Mouse (Mus musculus) heart, embryonic 11.5 days (tissue): Measurements from ENCODE around the gene Foxo3. TPM values are rescaled to one million over a fixed set of nuclear protein-coding genes. Genes with fewer than 3 reads are reported as not detected.

Source experiments
- ATAC-seq: fragments of 200-750 bp; cut with Nextera tagmentation; replicated peaks from 2 replicates; pipeline ENCODE4 v1.8.0; 2017; ENCODE audit warnings: moderate library complexity; ENCODE audit not compliant: insufficient number of reproducible peaks, low FRiP score, low TSS enrichment
- H3K27ac ChIP-seq: fragments of 300-500 bp; sonication (generic); 2 replicates; pipeline ENCODE4 v1.5.1; 2014; ENCODE audit warnings: mild to moderate bottlenecking, low read depth, low read length
- H3K27me3 ChIP-seq: fragments of 300-500 bp; sonication (generic); 2 replicates; pipeline ENCODE4 v1.6.1; 2014; ENCODE audit warnings: mild to moderate bottlenecking, low read length, mixed read lengths; ENCODE audit not compliant: control insufficient read depth, insufficient read depth
- H3K36me3 ChIP-seq: fragments of 300-500 bp; sonication (generic); 2 replicates; pipeline ENCODE4 v1.6.1; 2014; ENCODE audit warnings: mild to moderate bottlenecking, low read length, moderate library complexity, mixed read lengths; ENCODE audit not compliant: control insufficient read depth, insufficient read depth
- H3K4me1 ChIP-seq: fragments of 300-500 bp; sonication (generic); 2 replicates; pipeline ENCODE4 v1.6.1; 2014; ENCODE audit warnings: low read length; ENCODE audit not compliant: control insufficient read depth, insufficient read depth
- H3K4me2 ChIP-seq: fragments of 300-500 bp; sonication (generic); 2 replicates; pipeline ENCODE4 v1.6.1; 2014; ENCODE audit warnings: mild to moderate bottlenecking, moderate library complexity
- H3K4me3 ChIP-seq: fragments of 300-500 bp; sonication (generic); 2 replicates; pipeline ENCODE4 v1.5.1; 2014; ENCODE audit warnings: low read depth, low read length
- H3K9ac ChIP-seq: fragments of 300-500 bp; sonication (generic); 2 replicates; pipeline ENCODE4 v1.6.1; 2014; ENCODE audit warnings: mild to moderate bottlenecking, low read depth, low read length, moderate library complexity
- H3K9me3 ChIP-seq: fragments of 300-500 bp; sonication (generic); replicated peaks from 2 replicates; pipeline ENCODE4 v1.6.1; 2016; ENCODE audit warnings: low read length; ENCODE audit not compliant: control insufficient read depth
- WGBS: fragments of 180-500 bp; shearing (Covaris S2); extraction: QIAGEN DNeasy Blood & Tissue Kit; methylation state at CpG from one replicate; pipeline ENCODE4 v1.1.7; 2014; ENCODE audit not compliant: insufficient replicate concordance; 5-methylcytosine and 5-hydroxymethylcytosine counted together
- polyA plus RNA-seq: library from polyadenylated mRNA; unstranded; fragments of >200 nt; fragmentation: Nextera tagmentation; extraction: Ambion mirVana; gene quantifications from 2 replicates; pipeline ENCODE4 v1.2.1, GENCODE M21; 2014

Gene Foxo3
- polyA plus RNA-seq = 5.2 and 7.3 TPM in 2 replicates

GRCm38 (mm10) chr10:42276507-42277345 lies at the start of gene Foxo3:
TSS of gene Foxo3 (minus strand) at chr10:42276755.
- WGBS = under 1% methylated on average over 62 of the region's 88 CpGs
- no peaks in the 10 kb centered on the region for H3K36me3 ChIP-seq
- H3K9me3 ChIP-seq = no peaks in the 10 kb centered on the region
- no peaks in the 10 kb centered on the region for H3K27me3 ChIP-seq
- ATAC-seq = peak; percentile 78
- H3K9ac ChIP-seq = peak within 1 kb of the TSS; percentile 88
- peak within 1 kb of the TSS; percentile 88 for H3K27ac ChIP-seq
- H3K4me3 ChIP-seq = peak within 1 kb of the TSS; percentile 59
- H3K4me1 ChIP-seq = peaks cover 25% of the 10 kb centered on the region
- peak within 1 kb of the TSS; percentile 96 for H3K4me2 ChIP-seq

DNA sequence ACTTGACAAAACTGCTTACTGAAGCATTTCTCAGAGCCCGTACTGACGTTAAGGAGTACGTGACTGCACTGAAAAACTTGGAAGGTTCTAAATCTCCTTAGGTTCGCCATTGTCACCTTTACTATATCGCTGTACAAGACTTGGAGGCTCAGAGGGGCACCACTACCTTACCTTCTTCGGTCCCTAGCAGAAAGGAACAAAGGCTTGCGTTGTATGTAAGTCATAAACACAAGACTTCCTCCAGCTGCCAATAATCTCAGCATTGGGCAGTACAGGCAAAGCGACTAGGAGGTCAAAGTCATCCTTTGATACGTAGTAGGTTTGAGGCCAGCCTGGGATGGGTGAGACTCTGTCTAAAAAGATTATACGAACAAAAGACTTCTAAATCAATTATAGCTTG lies 48.8 kb upstream of the Foxo3 start:
- Histone ChIP-seq H3K27ac (no peak overlapping the region), H3K4me1 (no peaks in the 10 kb centered on the region), H3K36me3 (no peaks in the 10 kb centered on the region), H3K9me3 (no peaks in the 10 kb centered on the region), H3K9ac (no peak overlapping the region), H3K4me2 (no peak overlapping the region), H3K27me3 (no peaks in the 10 kb centered on the region), H3K4me3 (no peak overlapping the region)
- 87% methylated on average over 10 of the region's 10 CpGs for WGBS
- no peak for ATAC-seq

DNA sequence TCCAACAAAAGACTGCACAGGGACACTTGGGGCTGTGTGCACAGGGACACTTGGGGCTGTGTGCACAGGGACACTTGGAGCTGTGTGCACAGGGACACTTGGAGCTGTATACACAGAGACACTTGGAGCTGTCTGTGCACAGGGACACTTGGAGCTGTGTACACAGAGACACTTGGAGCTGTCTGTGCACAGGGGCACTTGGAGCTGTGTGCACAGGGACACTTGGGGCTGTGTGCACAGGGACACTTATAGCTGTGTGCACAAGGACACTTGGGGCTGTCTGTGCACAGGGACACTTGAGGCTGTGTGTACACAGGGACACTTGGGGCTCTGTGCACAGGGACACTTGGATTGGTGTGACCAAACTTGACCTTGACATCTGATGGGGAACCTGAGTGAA lies 47.4 kb upstream of the Foxo3 start:
- Histone ChIP-seq H3K9me3 (no peaks in the 10 kb centered on the region), H3K4me1 (no peaks in the 10 kb centered on the region), H3K27ac (no peak overlapping the region), H3K4me2 (no peak overlapping the region), H3K27me3 (no peaks in the 10 kb centered on the region), H3K4me3 (no peak overlapping the region), H3K9ac (no peak overlapping the region), H3K36me3 (no peaks in the 10 kb centered on the region)
- no peak for ATAC-seq

DNA sequence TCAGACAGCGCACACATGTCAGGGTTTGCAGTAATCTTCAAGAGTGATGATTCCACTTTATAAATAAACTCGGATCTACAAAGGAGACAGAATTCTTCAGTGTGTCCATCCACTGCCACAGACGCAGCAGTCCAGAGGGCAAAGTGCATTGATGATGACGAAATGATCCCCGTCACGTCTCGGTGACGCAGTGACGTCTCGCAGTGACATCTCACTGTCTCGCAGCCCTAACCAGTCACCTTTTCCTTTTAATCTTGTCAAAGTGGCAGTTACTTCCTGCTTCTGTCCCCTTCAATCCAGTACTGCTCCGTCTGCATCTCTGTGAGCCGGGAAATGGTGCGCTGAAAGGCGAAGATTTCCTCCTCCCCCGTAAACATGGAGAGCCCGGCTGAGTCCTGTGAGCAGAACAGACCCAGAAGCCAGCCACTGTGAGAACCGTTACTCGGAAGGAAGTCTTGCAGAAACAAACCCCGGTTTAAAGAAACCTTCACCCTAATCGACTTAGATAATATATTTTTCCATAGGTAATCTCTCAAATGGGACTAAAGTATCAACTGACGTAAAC lies 36.7 kb upstream of the Foxo3 start:
- Histone ChIP-seq H3K36me3 (peaks cover 4% of the 10 kb centered on the region; the same call in 1 of the 2 replicates), H3K4me2 (peak overlapping the region; percentile 27; the same call in 1 of the 2 replicates), H3K27ac (no peak overlapping the region), H3K27me3 (0 out of 2 replicates have a peak, but pooled peaks cover 2% of the 10 kb centered on the region), H3K9ac (no peak overlapping the region), H3K4me1 (no peaks in the 10 kb centered on the region), H3K9me3 (no peaks in the 10 kb centered on the region), H3K4me3 (no peak overlapping the region)
- ATAC-seq = no peak
- 62% methylated on average over 22 of the region's 22 CpGs for WGBS

DNA sequence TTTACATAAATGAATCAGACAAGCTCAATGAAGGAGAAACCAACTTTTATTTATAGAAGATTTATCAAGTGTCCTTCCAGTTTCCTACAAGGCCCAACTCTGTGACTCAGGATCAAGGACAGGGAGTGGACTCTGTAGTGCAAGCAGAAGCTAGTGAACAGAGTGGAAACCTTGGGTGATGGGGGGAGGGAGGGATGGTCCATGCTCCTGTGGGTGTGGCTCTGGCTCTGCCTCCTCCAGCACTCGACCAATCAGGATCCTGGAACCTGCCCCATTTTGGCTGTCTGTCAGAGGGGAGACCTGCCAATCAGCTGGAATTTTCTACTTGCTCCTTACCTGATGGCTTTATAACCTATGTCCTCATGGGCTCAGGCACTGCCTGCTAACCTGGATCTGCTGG lies 36.0 kb upstream of the Foxo3 start:
- Histone ChIP-seq H3K9me3 (no peaks in the 10 kb centered on the region), H3K36me3 (0 out of 2 replicates have a peak, but pooled peaks cover 2% of the 10 kb centered on the region), H3K27me3 (0 out of 2 replicates have a peak, but pooled peaks cover 2% of the 10 kb centered on the region), H3K4me3 (no peak overlapping the region), H3K27ac (no peak overlapping the region), H3K9ac (no peak overlapping the region), H3K4me2 (no peak overlapping the region), H3K4me1 (no peaks in the 10 kb centered on the region)
- no peak for ATAC-seq
- 44% methylated on average over 1 of the region's 1 CpGs for WGBS

- ATAC-seq = no peak
- Histone ChIP-seq H3K36me3 (no peaks in the 10 kb centered on the region), H3K4me3 (peak overlapping the region; percentile 32)
Observed at GRCm38 (mm10) chr10:42308687-42308987, 32.1 kb upstream of the Foxo3 start.

DNA sequence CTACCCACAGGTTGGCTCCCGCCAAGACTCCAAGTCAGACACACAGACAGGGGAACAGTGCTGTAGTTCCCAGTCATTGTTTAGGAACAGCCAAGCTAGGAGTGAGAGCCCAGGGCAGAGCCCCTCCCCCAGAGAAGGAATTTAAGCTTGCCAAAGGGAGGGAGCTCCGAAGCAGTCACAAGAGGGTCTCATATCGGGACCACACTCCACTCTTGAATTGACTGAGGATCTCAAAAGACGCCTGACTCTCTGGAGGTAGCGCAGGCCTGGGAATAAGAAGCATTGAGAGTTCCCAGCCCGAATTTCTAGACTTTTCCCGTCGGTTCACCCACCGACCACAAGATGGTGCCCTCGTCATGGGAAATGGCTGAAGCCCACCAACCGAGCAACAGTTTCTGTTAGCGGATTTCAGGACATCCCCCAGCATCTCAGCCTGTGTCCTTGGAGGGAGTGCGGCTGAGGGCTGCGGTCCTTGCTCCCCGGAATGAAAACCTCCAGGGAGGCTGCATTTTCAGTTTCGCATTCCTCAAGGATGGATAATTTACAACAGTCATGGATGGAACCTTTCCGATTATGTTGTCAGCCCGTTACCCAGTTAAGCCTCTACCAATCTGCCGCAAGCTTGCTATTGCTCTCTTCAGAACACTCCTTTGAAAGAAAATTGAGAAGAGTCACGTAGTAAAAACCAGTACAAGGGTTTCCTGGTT lies 31.6 kb upstream of the Foxo3 start:
- Histone ChIP-seq H3K4me2 (peak overlapping the region; percentile 65), H3K9me3 (no peaks in the 10 kb centered on the region), H3K9ac (0 out of 2 replicates have a peak overlapping the region, but pooled peaks have one; percentile 24), H3K4me3 (peak overlapping the region; percentile 32), H3K4me1 (no peaks in the 10 kb centered on the region), H3K36me3 (no peaks in the 10 kb centered on the region), H3K27me3 (peaks cover 2% of the 10 kb centered on the region; the same call in 1 of the 2 replicates), H3K27ac (no peak overlapping the region)
- 10% methylated on average over 20 of the region's 20 CpGs for WGBS
- no peak for ATAC-seq

More at GRCm38 (mm10) chr10:42308687-42308987, 32.1 kb upstream of the Foxo3 start:
- WGBS = 21% methylated on average over 8 of the region's 8 CpGs
- peak overlapping the region; percentile 65 for H3K4me2 ChIP-seq
- no peaks in the 10 kb centered on the region for H3K4me1 ChIP-seq
- H3K27me3 ChIP-seq = peaks cover 2% of the 10 kb centered on the region; the same call in 1 of the 2 replicates
- no peaks in the 10 kb centered on the region for H3K9me3 ChIP-seq
- no peak overlapping the region for H3K27ac ChIP-seq
- 0 out of 2 replicates have a peak overlapping the region, but pooled peaks have one; percentile 24 for H3K9ac ChIP-seq

GRCm38 (mm10) chr10:42306422-42306821 lies 29.9 kb upstream of the Foxo3 start:
- WGBS = 79% methylated on average over 8 of the region's 8 CpGs
- Histone ChIP-seq H3K4me1 (no peaks in the 10 kb centered on the region), H3K27me3 (peaks cover 2% of the 10 kb centered on the region; the same call in 1 of the 2 replicates), H3K27ac (no peak overlapping the region), H3K9ac (no peak overlapping the region), H3K4me2 (no peak overlapping the region), H3K36me3 (no peaks in the 10 kb centered on the region), H3K4me3 (no peak overlapping the region), H3K9me3 (no peaks in the 10 kb centered on the region)
- no peak for ATAC-seq
